Comparison of ENCODE assay signal across 33 mouse cellular contexts in genomic region chr7:24488303-24488702, GRCm38 (mm10). TPM values are rescaled to one million over a fixed set of nuclear protein-coding genes. Genes with fewer than 3 reads are reported as not detected.
DNase-seq lines count a peak whose midpoint lies in the region; ATAC-seq and TF ChIP-seq lines count a peak whose summit lies in the region.
"Had no signal": no experiment of that assay in that cellular context is flagged by ENCODE, and none has a peak within 500 bp of the region (broad histone marks: within the 10 kb centered on the region; RNA-seq: fewer than 3 reads in every experiment).

No protein-coding gene starts in this region.

- no peaks in the 10 kb centered on the region for H3K9me3 ChIP-seq in hindbrain, embryonic 16.5 days (ENCODE audit: control insufficient read depth, low read length)
- no peaks in the 10 kb centered on the region for H3K9me3 ChIP-seq in hindbrain, embryonic 14.5 days (ENCODE audit: control insufficient read depth, low read length)
- H3K9me3 ChIP-seq in midbrain, embryonic 15.5 days, result no peaks in the 10 kb centered on the region
- H3K9me3 ChIP-seq in midbrain, postnatal 0 days (ENCODE audit: low read length), result no peaks in the 10 kb centered on the region
- H3K9me3 ChIP-seq in intestine, postnatal 0 days (ENCODE audit: control insufficient read depth), result no peaks in the 10 kb centered on the region
- H3K9me3 ChIP-seq: embryonic facial prominence, embryonic 13.5 days had no signal

- H3K4me2 ChIP-seq in hindbrain, embryonic 16.5 days (ENCODE audit: low read length), result no peak overlapping the region
- H3K4me2 ChIP-seq in hindbrain, embryonic 14.5 days (replicated peaks), result no peak overlapping the region
- H3K4me2 ChIP-seq in midbrain, embryonic 15.5 days, result no peak overlapping the region
- H3K4me2 ChIP-seq in midbrain, postnatal 0 days (ENCODE audit: low read depth, low read length, poor library complexity, severe bottlenecking), result no peak overlapping the region
- H3K4me2 ChIP-seq in intestine, postnatal 0 days (replicated peaks; ENCODE audit: low read depth), result no peak overlapping the region
- H3K4me2 ChIP-seq: embryonic facial prominence, embryonic 13.5 days; heart, embryonic 11.5 days had no signal

- peaks cover 41% of the 10 kb centered on the region for H3K4me1 ChIP-seq in hindbrain, embryonic 16.5 days (ENCODE audit: control insufficient read depth, insufficient read depth, low read depth, low read length)
- peaks cover 43% of the 10 kb centered on the region for H3K4me1 ChIP-seq in hindbrain, embryonic 14.5 days (replicated peaks; ENCODE audit: control insufficient read depth, insufficient read depth, low read length)
- peaks cover 48% of the 10 kb centered on the region for H3K4me1 ChIP-seq in midbrain, embryonic 15.5 days
- H3K4me1 ChIP-seq in midbrain, postnatal 0 days (ENCODE audit: insufficient read depth, low read length), result peaks cover 30% of the 10 kb centered on the region
- H3K4me1 ChIP-seq in intestine, postnatal 0 days (replicated peaks; ENCODE audit: control insufficient read depth, insufficient read depth, low read length), result no peaks in the 10 kb centered on the region

- no peak overlapping the region; the same call in 1 of the 2 replicates for H3K9ac ChIP-seq in hindbrain, embryonic 16.5 days (ENCODE audit: low read depth, low read length)
- H3K9ac ChIP-seq in hindbrain, embryonic 14.5 days, result no peak overlapping the region
- no peak overlapping the region for H3K9ac ChIP-seq in midbrain, embryonic 15.5 days
- H3K9ac ChIP-seq in midbrain, postnatal 0 days (replicated peaks; ENCODE audit: low read length, poor library complexity, severe bottlenecking), result no peak overlapping the region
- no peak overlapping the region for H3K9ac ChIP-seq in intestine, postnatal 0 days (ENCODE audit: low read depth, low read length)
- H3K9ac ChIP-seq: embryonic facial prominence, embryonic 13.5 days had no signal

- H3K27ac ChIP-seq in hindbrain, embryonic 16.5 days (ENCODE audit: low read depth, low read length), result peak overlapping the region; percentile 16; the same call in 1 of the 2 replicates
- H3K27ac ChIP-seq in hindbrain, embryonic 14.5 days, result no peak overlapping the region
- H3K27ac ChIP-seq in midbrain, embryonic 15.5 days, result peak overlapping the region; percentile 68; the same call in 1 of the 2 replicates
- H3K27ac ChIP-seq in midbrain, postnatal 0 days (ENCODE audit: low read depth, low read length), result no peak overlapping the region; the same call in 1 of the 2 replicates
- no peak overlapping the region for H3K27ac ChIP-seq in intestine, postnatal 0 days (ENCODE audit: low read depth, low read length)
- H3K27ac ChIP-seq: embryonic facial prominence, embryonic 13.5 days had no signal

- no peak overlapping the region for H3K4me3 ChIP-seq in hindbrain, embryonic 16.5 days (ENCODE audit: low read length)
- H3K4me3 ChIP-seq in hindbrain, embryonic 14.5 days (replicated peaks; ENCODE audit: low read length), result no peak overlapping the region
- no peak overlapping the region for H3K4me3 ChIP-seq in midbrain, embryonic 15.5 days
- no peak overlapping the region for H3K4me3 ChIP-seq in midbrain, postnatal 0 days (ENCODE audit: low read depth, low read length)
- H3K4me3 ChIP-seq in intestine, postnatal 0 days (ENCODE audit: low read depth, low read length), result no peak overlapping the region
- H3K4me3 ChIP-seq: embryonic facial prominence, embryonic 13.5 days; erythroblast, embryonic 14.5 days had no signal

- WGBS in hindbrain, embryonic 16.5 days, result 80% methylated on average over 8 of the region's 8 CpGs
- WGBS in hindbrain, embryonic 14.5 days, result 75% methylated on average over 8 of the region's 8 CpGs
- WGBS in midbrain, embryonic 15.5 days, result 85% methylated on average over 8 of the region's 8 CpGs
- 88% methylated on average over 8 of the region's 8 CpGs for WGBS in midbrain, postnatal 0 days
- WGBS in intestine, postnatal 0 days, result 83% methylated on average over 8 of the region's 8 CpGs

- DNase-seq in hindbrain, embryonic 14.5 days (ENCODE audit: low spot score), result no peak
- no peak for DNase-seq in midbrain, postnatal 0 days (ENCODE audit: low spot score)
- peak; percentile 60 to 69 for DNase-seq in cerebellum, postnatal 14 days
- no peak for DNase-seq in heart, adult 8-10 months (ENCODE audit: low spot score)
- DNase-seq: adrenal gland, adult 8-10 months; embryo, embryonic 11 days; gastrocnemius, postnatal 10 days; kidney, adult 18-20 months; lung, postnatal 10 days; thymus, adult 18-20 months; thymus, postnatal 36 days had no signal

- no peaks in the 10 kb centered on the region for H3K27me3 ChIP-seq in hindbrain, embryonic 16.5 days (replicated peaks; ENCODE audit: control insufficient read depth, insufficient read depth, low read length)
- H3K27me3 ChIP-seq in hindbrain, embryonic 14.5 days (ENCODE audit: control insufficient read depth, insufficient read depth, low read length), result no peaks in the 10 kb centered on the region
- H3K27me3 ChIP-seq in midbrain, embryonic 15.5 days (replicated peaks), result no peaks in the 10 kb centered on the region
- H3K27me3 ChIP-seq in midbrain, postnatal 0 days (ENCODE audit: insufficient read depth, low read length), result no peaks in the 10 kb centered on the region
- 0 out of 2 replicates have a peak, but pooled peaks cover 5% of the 10 kb centered on the region for H3K27me3 ChIP-seq in intestine, postnatal 0 days (replicated peaks; ENCODE audit: control insufficient read depth, insufficient read depth, low read length)

- no peak for TF ChIP-seq CTCF in midbrain, postnatal 0 days (IDR thresholded peaks at IDR 0.05)
- no peak for TF ChIP-seq CTCF in intestine, postnatal 0 days (IDR thresholded peaks at IDR 0.05; ENCODE audit: low read depth)

- H3K36me3 ChIP-seq in hindbrain, embryonic 16.5 days (ENCODE audit: control insufficient read depth, insufficient read depth, low read length), result peaks cover 3% of the 10 kb centered on the region; the same call in 1 of the 2 replicates
- H3K36me3 ChIP-seq in hindbrain, embryonic 14.5 days (replicated peaks; ENCODE audit: control insufficient read depth, insufficient read depth), result peaks cover 29% of the 10 kb centered on the region
- 0 out of 2 replicates have a peak, but pooled peaks cover 5% of the 10 kb centered on the region for H3K36me3 ChIP-seq in midbrain, embryonic 15.5 days (replicated peaks)
- H3K36me3 ChIP-seq in midbrain, postnatal 0 days (ENCODE audit: insufficient read depth, low read length), result no peaks in the 10 kb centered on the region; the same call in 1 of the 2 replicates
- H3K36me3 ChIP-seq in intestine, postnatal 0 days (ENCODE audit: control insufficient read depth, insufficient read depth), result no peaks in the 10 kb centered on the region
- H3K36me3 ChIP-seq: embryonic facial prominence, embryonic 13.5 days had no signal

- no peak for ATAC-seq in hindbrain, embryonic 16.5 days
- no peak for ATAC-seq in hindbrain, embryonic 14.5 days (ENCODE audit: low FRiP score)
- ATAC-seq in midbrain, embryonic 15.5 days (replicated peaks), result no peak
- ATAC-seq in midbrain, postnatal 0 days (ENCODE audit: low FRiP score), result no peak
- ATAC-seq in intestine, postnatal 0 days, result no peak
- ATAC-seq: activated CD4-positive, CD25-positive, alpha-beta regulatory T cell, adult 4 months; midbrain, embryonic 16.5 days had no signal

RNA-seq across cellular contexts. Expression of gene Cadm4, which starts 6.5 kb away (rescaled TPM):
- polyA plus RNA-seq in hindbrain, embryonic 16.5 days (2015; fragmentation: Nextera tagmentation; extraction: Ambion mirVana), result 47.0 and 68.0 TPM in 2 replicates
- 22.7 and 28.3 TPM in 2 replicates for polyA plus RNA-seq in hindbrain, embryonic 14.5 days (2014; fragmentation: Nextera tagmentation; extraction: Ambion mirVana)
- polyA plus RNA-seq in midbrain, embryonic 15.5 days (2015; fragmentation: Nextera tagmentation; extraction: Ambion mirVana), result 79.2 and 81.1 TPM in 2 replicates
- 342 and 354 TPM in 2 replicates for total RNA-seq in midbrain, postnatal 0 days (2014; rRNA removed)
- polyA plus RNA-seq in midbrain, postnatal 0 days (2015; fragmentation: Nextera tagmentation; extraction: Ambion mirVana), result 82.0 and 88.1 TPM in 2 replicates
- 10 to 100 TPM; 16.6 to 22.0 (median 18.7) TPM for total RNA-seq in heart, adult 8-10 months (2022)
- 1.4 and 1.7 TPM in 2 replicates for polyA plus RNA-seq in intestine, postnatal 0 days (2015; fragmentation: Nextera tagmentation; extraction: Ambion mirVana)
- total RNA-seq: granulocyte monocyte progenitor cell, adult 5-6 weeks; megakaryocyte progenitor cell, adult 5-6 weeks; neutrophil, adult 5-6 weeks had no signal
- polyA plus RNA-seq: activated CD4-positive, CD25-positive, alpha-beta regulatory T cell, adult 4 months had no signal

RNA-seq across cellular contexts. Expression of gene Zfp428, which starts 18.5 kb away (rescaled TPM):
- polyA plus RNA-seq in hindbrain, embryonic 16.5 days (2015; fragmentation: Nextera tagmentation; extraction: Ambion mirVana), result 272 and 277 TPM in 2 replicates
- polyA plus RNA-seq in hindbrain, embryonic 14.5 days (2014; fragmentation: Nextera tagmentation; extraction: Ambion mirVana), result 181 and 201 TPM in 2 replicates
- polyA plus RNA-seq in midbrain, embryonic 15.5 days (2015; fragmentation: Nextera tagmentation; extraction: Ambion mirVana), result 336 and 344 TPM in 2 replicates
- total RNA-seq in midbrain, postnatal 0 days (2014; rRNA removed), result 209 and 214 TPM in 2 replicates
- polyA plus RNA-seq in midbrain, postnatal 0 days (2015; fragmentation: Nextera tagmentation; extraction: Ambion mirVana), result 297 and 314 TPM in 2 replicates
- total RNA-seq in heart, adult 8-10 months (2022), result 10 to 100 TPM; 15.1 to 17.1 (median 15.6) TPM
- polyA plus RNA-seq in intestine, postnatal 0 days (2015; fragmentation: Nextera tagmentation; extraction: Ambion mirVana), result 11.2 and 12.8 TPM in 2 replicates
- total RNA-seq: neutrophil, adult 5-6 weeks had no signal
- polyA plus RNA-seq: activated CD4-positive, CD25-positive, alpha-beta regulatory T cell, adult 4 months had no signal

RNA-seq across cellular contexts. Expression of gene AC161166.1, which starts 24.0 kb away (rescaled TPM):
- polyA plus RNA-seq in hindbrain, embryonic 16.5 days (2015; fragmentation: Nextera tagmentation; extraction: Ambion mirVana), result 1.0 and 1.1 TPM in 2 replicates
- polyA plus RNA-seq in hindbrain, embryonic 14.5 days (2014; fragmentation: Nextera tagmentation; extraction: Ambion mirVana), result 0.65 and 0.98 TPM in 2 replicates
- 2.1 and 2.2 TPM in 2 replicates for polyA plus RNA-seq in midbrain, embryonic 15.5 days (2015; fragmentation: Nextera tagmentation; extraction: Ambion mirVana)
- total RNA-seq in midbrain, postnatal 0 days (2014; rRNA removed), result not detected in 2 replicates
- polyA plus RNA-seq in midbrain, postnatal 0 days (2015; fragmentation: Nextera tagmentation; extraction: Ambion mirVana), result 0.47 and 0.78 TPM in 2 replicates
- not detected for total RNA-seq in heart, adult 8-10 months (2022)
- polyA plus RNA-seq in intestine, postnatal 0 days (2015; fragmentation: Nextera tagmentation; extraction: Ambion mirVana), result 0.05 TPM in 1 of 2 replicates, not detected in the other
- total RNA-seq: adrenal gland, adult 8-10 months; gastrocnemius, postnatal 10 days; granulocyte monocyte progenitor cell, adult 5-6 weeks; hematopoietic stem cell, adult 5-6 weeks; layer of hippocampus, postnatal 14 days; liver, adult 2 months; megakaryocyte progenitor cell, adult 5-6 weeks; MEL; neutrophil, adult 5-6 weeks had no signal
- polyA plus RNA-seq: erythroblast, embryonic 14.5 days; large intestine, adult 2 months; liver, adult 2 months; liver, embryonic 16.5 days; small intestine, adult 2 months had no signal

RNA-seq across cellular contexts. Expression of gene Plaur, which starts 26.0 kb away (rescaled TPM):
- polyA plus RNA-seq in hindbrain, embryonic 16.5 days (2015; fragmentation: Nextera tagmentation; extraction: Ambion mirVana), result 1.8 and 2.2 TPM in 2 replicates
- 1.6 and 1.9 TPM in 2 replicates for polyA plus RNA-seq in hindbrain, embryonic 14.5 days (2014; fragmentation: Nextera tagmentation; extraction: Ambion mirVana)
- 1.6 and 1.9 TPM in 2 replicates for polyA plus RNA-seq in midbrain, embryonic 15.5 days (2015; fragmentation: Nextera tagmentation; extraction: Ambion mirVana)
- 1.4 and 3.7 TPM in 2 replicates for total RNA-seq in midbrain, postnatal 0 days (2014; rRNA removed)
- polyA plus RNA-seq in midbrain, postnatal 0 days (2015; fragmentation: Nextera tagmentation; extraction: Ambion mirVana), result 0.93 and 1.1 TPM in 2 replicates
- total RNA-seq in heart, adult 8-10 months (2022), result 1 to 10 TPM; 1.7 to 9.2 (median 2.6) TPM
- polyA plus RNA-seq in intestine, postnatal 0 days (2015; fragmentation: Nextera tagmentation; extraction: Ambion mirVana), result 6.9 and 7.8 TPM in 2 replicates

RNA-seq across cellular contexts. Expression of gene Irgc1, which starts 36.2 kb away (rescaled TPM):
- polyA plus RNA-seq in hindbrain, embryonic 16.5 days (2015; fragmentation: Nextera tagmentation; extraction: Ambion mirVana), result not detected in 2 replicates
- not detected in 2 replicates for polyA plus RNA-seq in hindbrain, embryonic 14.5 days (2014; fragmentation: Nextera tagmentation; extraction: Ambion mirVana)
- polyA plus RNA-seq in midbrain, embryonic 15.5 days (2015; fragmentation: Nextera tagmentation; extraction: Ambion mirVana), result not detected in 2 replicates
- not detected in 2 replicates for total RNA-seq in midbrain, postnatal 0 days (2014; rRNA removed)
- not detected in 2 replicates for polyA plus RNA-seq in midbrain, postnatal 0 days (2015; fragmentation: Nextera tagmentation; extraction: Ambion mirVana)
- under 1 TPM in 1 of 4 experiments, not detected in 3; 0.32 TPM for total RNA-seq in heart, adult 8-10 months (2022)
- not detected in 2 replicates for polyA plus RNA-seq in intestine, postnatal 0 days (2015; fragmentation: Nextera tagmentation; extraction: Ambion mirVana)
- total RNA-seq: adrenal gland, adult 8-10 months; granulocyte monocyte progenitor cell, adult 5-6 weeks; hematopoietic stem cell, adult 5-6 weeks; layer of hippocampus, postnatal 14 days; liver, adult 2 months; MEL had no signal
- polyA plus RNA-seq: activated CD4-positive, CD25-positive, alpha-beta regulatory T cell, adult 4 months; embryonic facial prominence, embryonic 13.5 days; erythroblast, embryonic 14.5 days; forebrain, embryonic 14.5 days; heart, embryonic 11.5 days; heart, postnatal 0 days; kidney, embryonic 16.5 days; limb, embryonic 11.5 days; liver, adult 2 months; liver, embryonic 16.5 days; midbrain, embryonic 16.5 days had no signal

Comparison
In these comparisons a context has a peak if more than half of its experiments do, and no peak if none do; other contexts are left out.
1. H3K27ac ChIP-seq: peak in hindbrain, embryonic 16.5 days (single experiment) and midbrain, embryonic 15.5 days (single experiment); none in hindbrain, embryonic 14.5 days (single experiment), midbrain, postnatal 0 days (single experiment) and intestine, postnatal 0 days (single experiment).
2. DNase-seq: peak in cerebellum, postnatal 14 days (2 of 2); none in hindbrain, embryonic 14.5 days (single experiment), midbrain, postnatal 0 days (single experiment) and heart, adult 8-10 months (single experiment).
3. RNA of gene Zfp428, which starts 18.5 kb away (polyA plus RNA-seq): 336 to 344 TPM in midbrain, embryonic 15.5 days, 297 to 314 TPM in midbrain, postnatal 0 days, 272 to 277 TPM in hindbrain, embryonic 16.5 days and 181 to 201 TPM in hindbrain, embryonic 14.5 days; 11.2 to 12.8 TPM in intestine, postnatal 0 days; every median in the first group is over 10 times any median in the second.